Mouse (Mus musculus): ENCODE data around the gene Gpc5.

The Gpc5 gene

DNA sequence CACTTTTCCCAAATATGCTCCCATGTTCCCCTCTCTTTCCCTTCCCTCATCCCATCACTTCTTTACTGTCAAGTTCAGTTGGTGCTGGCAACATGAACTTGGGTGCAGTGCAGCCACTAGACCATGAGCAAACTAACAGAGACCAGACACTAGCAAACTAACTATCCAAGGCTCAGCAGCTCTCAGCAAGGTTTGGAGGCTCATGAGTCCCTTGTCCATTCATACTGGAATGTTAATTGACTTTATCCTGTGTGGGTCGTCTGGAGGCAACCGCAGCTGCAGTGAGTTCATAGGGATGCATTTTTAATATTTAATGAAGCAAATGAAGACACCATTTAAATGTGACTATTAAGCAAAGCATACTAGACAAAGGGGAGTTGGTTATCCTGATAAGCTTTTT lies 1292.6 kb downstream of the Gpc5 start:
- no peak for DNase-seq

DNA sequence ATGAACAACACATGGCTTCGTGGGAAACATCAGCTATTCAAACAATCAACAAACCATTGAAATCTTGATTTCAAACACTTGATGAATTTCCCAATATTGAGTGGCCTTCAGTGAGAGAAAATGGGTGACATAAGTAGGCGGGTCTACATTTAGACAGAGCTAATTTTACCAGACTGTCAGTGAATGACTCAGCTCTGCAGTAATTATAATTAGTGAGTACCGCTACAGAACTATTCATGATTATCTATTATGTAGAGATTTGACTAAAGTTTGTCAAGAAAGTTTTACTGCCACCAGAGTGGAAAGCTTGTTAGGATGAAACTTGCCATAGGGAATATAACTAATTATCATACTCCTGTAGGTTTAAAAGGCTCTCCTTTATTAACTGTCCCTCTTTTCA lies 1323.5 kb downstream of the Gpc5 start:
- no peak for DNase-seq

DNA sequence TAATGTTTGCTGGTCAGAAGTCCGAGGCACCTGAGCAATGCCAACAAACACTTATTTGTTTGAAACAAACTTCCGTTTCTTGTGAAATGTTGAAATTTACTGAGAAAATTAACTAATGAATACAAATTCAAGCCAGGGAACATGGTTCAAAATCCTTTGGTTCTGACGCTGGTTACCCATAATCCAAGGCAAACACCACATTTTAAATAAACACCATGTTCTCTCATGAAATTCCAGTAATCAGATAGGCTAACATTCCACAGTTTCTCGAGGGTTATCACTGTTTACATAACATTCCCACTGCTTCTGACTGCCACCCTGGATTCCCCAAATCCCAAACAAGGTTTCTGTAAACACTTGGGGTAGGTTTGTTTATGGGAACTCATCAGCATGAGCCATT lies 1356.2 kb downstream of the Gpc5 start:
- no peak for DNase-seq

DNA sequence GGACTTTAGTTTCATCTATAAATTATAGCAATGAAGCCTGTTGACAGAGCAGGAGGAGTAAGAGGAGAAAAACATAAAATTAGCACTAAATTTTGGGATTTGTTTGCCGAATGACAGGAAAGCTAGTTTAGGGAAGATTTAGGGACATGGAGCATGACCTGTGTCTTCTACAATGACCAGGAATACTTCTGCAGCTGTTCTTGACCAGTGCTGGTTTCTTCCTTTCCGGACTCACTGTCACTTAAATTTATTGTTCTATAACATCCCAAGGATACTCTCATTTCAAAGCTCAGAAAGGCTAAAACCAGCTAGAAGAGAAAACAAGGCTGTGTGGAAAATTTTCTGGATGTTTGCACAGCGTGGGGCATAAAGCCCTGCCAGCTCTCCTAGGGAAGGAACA lies 1361.3 kb downstream of the Gpc5 start:
- no peak for DNase-seq

DNA sequence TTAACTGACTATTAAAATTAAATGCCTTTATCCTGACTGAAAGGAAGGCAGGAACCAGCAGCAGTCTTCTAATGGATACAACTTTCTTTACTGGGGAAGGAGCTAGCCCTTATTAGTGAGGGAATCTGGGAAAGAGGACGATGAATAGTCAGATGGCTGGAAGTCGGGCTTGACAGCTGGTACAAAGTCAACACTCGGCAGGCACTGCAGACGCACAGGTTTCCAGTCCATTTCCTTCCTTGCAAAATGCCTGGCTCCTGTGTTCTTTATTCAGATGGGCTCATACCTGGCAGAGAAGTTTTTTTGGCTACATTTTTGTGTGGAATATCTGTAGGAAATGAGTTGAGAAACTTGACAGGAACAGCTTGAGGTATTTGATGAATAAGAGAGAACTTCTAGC lies 1364.2 kb downstream of the Gpc5 start:
- no peak for DNase-seq

DNA sequence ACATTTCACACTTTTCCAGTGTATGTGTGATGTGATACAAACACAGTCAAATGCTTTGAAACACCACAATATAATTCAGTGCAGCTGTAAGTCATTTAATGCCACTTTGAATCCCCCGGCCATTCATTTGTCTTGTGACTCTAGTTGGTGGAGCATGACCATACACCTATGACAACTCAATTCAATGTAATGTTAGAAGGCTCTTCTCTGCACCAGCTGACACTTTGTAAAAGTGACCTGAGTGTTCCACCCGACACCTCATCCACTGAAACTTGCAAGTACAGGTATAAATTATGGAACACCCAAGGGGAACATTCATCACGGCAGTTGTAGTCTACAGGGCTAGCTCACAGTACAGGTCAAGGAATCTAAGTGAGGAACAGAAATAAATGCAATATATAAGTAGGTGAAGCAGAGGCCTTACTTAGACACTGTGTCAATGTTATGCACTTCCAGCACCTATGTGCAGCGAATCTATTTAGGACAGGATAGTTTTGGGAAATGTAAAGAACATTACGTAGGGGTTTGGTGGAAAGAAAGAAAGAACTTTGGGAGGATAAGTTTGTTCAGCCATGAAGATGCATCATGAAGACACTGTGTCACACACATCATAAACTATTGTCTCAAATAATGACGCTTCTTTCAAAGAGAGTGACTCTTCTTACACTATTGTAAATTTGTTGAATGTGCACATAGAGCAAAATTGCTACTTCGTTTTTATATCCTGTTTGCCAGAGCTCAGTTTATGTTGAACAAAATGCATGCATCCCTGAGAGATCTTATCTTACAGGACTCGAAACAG lies 1381.6 kb downstream of the Gpc5 start:
- no peak for DNase-seq

- DNase-seq = no peak
These were observed 1402.4 kb downstream of the Gpc5 start for GRCm38 (mm10) chr14:116494285-116494850.

GRCm38 (mm10) chr14:116538216-116538615 lies 1446.2 kb downstream of the Gpc5 start:
- no peak for DNase-seq

DNA sequence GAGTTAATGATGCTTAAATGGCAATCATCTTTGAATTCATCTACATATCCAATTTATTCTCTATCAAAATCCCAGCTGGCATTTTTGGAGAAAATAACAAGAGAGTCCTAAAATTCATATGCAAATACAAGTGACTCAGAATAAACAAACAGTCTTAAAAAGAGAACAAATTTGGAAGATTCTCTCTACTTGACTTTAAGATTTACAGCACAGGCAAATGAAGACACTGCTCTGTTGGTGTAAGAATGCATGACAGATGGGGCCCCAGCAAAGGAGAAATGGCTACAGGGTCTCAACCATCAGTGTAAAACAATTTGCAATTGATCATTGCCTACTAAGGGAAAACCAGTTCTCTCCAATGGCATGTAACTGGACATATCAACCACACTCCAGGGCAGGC lies 1451.7 kb downstream of the Gpc5 start:
- DNase-seq = no peak

DNA sequence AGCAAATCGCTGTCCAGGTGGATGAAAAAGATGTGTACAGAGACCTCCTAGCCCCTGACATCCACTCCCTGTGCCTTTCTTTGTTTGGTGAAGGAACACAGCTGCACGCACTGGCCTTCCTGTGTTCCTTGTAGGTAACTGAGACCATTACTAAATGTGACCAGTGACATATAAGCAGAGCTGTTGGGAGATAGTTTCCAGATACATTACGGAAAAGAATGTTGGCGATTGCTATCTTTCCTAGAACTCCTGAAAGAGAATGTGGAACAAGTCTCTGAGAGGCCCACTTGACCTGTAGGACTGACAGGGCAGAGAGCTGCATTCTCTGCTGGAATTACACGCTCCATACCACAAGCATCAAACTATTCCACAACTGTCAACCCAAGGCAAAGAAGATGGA lies 1459.4 kb downstream of the Gpc5 start:
- no peak for DNase-seq

GRCm38 (mm10) chr14:116553316-116553715 lies 1461.3 kb downstream of the Gpc5 start:
- no peak for DNase-seq

- DNase-seq = no peak
These were observed 1466.3 kb downstream of the Gpc5 start for GRCm38 (mm10) chr14:116558141-116558800.

- DNase-seq = peak; percentile 54
These were observed 1468.0 kb downstream of the Gpc5 start for GRCm38 (mm10) chr14:116559990-116560389.
